In the genomic region with DNA sequence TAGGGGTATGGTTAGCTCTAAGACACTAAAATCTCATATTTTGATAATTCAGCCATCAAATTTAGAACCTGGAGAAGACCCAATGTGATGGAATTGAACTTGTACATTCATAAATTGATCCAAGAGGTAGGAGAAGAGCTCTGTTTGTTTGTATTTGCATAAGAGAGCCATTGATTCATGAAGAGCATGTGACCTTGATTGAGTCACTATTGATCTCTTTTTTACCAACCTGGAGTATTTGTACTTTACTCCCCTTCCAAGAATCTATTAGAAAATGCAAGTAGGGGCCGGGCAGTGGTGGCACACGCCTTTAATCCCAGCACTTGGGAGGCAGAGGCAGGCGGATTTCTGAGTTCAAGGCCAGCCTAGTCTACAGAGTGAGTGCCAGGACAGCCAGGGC, we compare ENCODE assay signal across 34 mouse cellular contexts.
"Had no signal": no experiment of that assay in that cellular context is flagged by ENCODE, and none has a peak within 500 bp of the region (broad histone marks: within the 10 kb centered on the region; RNA-seq: fewer than 3 reads in every experiment).

No protein-coding gene starts in this region.

- H3K4me1 ChIP-seq: heart, embryonic 10.5 days; intestine, embryonic 15.5 days had no signal

- H3K9me3 ChIP-seq: heart, embryonic 10.5 days; heart, embryonic 12.5 days; heart, embryonic 13.5 days; heart, embryonic 15.5 days; hindbrain, embryonic 10.5 days; hindbrain, embryonic 12.5 days; hindbrain, embryonic 13.5 days; hindbrain, embryonic 15.5 days; intestine, embryonic 15.5 days; kidney, embryonic 15.5 days had no signal

- H3K4me3 ChIP-seq: heart, embryonic 10.5 days; heart, embryonic 12.5 days; heart, embryonic 13.5 days; heart, embryonic 15.5 days; hindbrain, embryonic 10.5 days; hindbrain, embryonic 12.5 days; hindbrain, embryonic 13.5 days; hindbrain, embryonic 15.5 days; intestine, embryonic 15.5 days; kidney, embryonic 15.5 days; layer of hippocampus, adult 2 months had no signal

- DNase-seq: heart, postnatal 10 days; heart, postnatal 14 days; heart, postnatal 36 days; heart, postnatal 4 days; kidney, adult 11 months; kidney, adult 18-20 months; kidney, adult 8-10 months; kidney, adult 9 months; kidney, postnatal 10 days; kidney, postnatal 14 days; kidney, postnatal 25 days; kidney, postnatal 36 days; kidney, postnatal 4 days; layer of hippocampus, adult 9-11 months; layer of hippocampus, postnatal 36 days had no signal

- H3K9ac ChIP-seq: heart, embryonic 12.5 days; heart, embryonic 13.5 days; heart, embryonic 15.5 days; hindbrain, embryonic 12.5 days; hindbrain, embryonic 13.5 days; hindbrain, embryonic 14.5 days; hindbrain, embryonic 15.5 days; intestine, embryonic 15.5 days; kidney, embryonic 15.5 days had no signal

- ATAC-seq: hindbrain, embryonic 16.5 days; hindbrain, postnatal 0 days; inflammation-experienced regulatory T-cells, adult 6 months; intestine, embryonic 15.5 days; intestine, embryonic 16.5 days; intestine, postnatal 0 days had no signal

- H3K27me3 ChIP-seq: heart, embryonic 12.5 days; heart, embryonic 13.5 days; heart, embryonic 15.5 days; hindbrain, embryonic 12.5 days; hindbrain, embryonic 13.5 days; hindbrain, embryonic 15.5 days; intestine, embryonic 15.5 days; kidney, embryonic 15.5 days had no signal

- H3K36me3 ChIP-seq: heart, embryonic 10.5 days; heart, embryonic 12.5 days; heart, embryonic 13.5 days; heart, embryonic 15.5 days; hindbrain, embryonic 10.5 days; hindbrain, embryonic 12.5 days; hindbrain, embryonic 13.5 days; hindbrain, embryonic 15.5 days; intestine, embryonic 15.5 days; kidney, embryonic 15.5 days had no signal

- H3K27ac ChIP-seq: heart, embryonic 10.5 days; heart, embryonic 13.5 days; heart, embryonic 15.5 days; hindbrain, embryonic 10.5 days; hindbrain, embryonic 12.5 days; hindbrain, embryonic 13.5 days; hindbrain, embryonic 14.5 days; hindbrain, embryonic 15.5 days; hindbrain, postnatal 0 days; intestine, embryonic 15.5 days; kidney, embryonic 15.5 days; kidney, postnatal 0 days; layer of hippocampus, adult 2 months had no signal

- H3K4me2 ChIP-seq: heart, embryonic 11.5 days; heart, embryonic 12.5 days; heart, embryonic 13.5 days; heart, embryonic 15.5 days; hindbrain, embryonic 12.5 days; hindbrain, embryonic 13.5 days; hindbrain, embryonic 14.5 days; hindbrain, embryonic 15.5 days; intestine, embryonic 15.5 days; kidney, embryonic 15.5 days had no signal
